Mouse (Mus musculus): ENCODE results near the gene Raf1. TPM values are rescaled to one million over a fixed set of nuclear protein-coding genes. Genes with fewer than 3 reads are reported as not detected.

The Raf1 gene
- polyA plus RNA-seq, 1 experiment from 2014 or later: 70.1 TPM

DNA sequence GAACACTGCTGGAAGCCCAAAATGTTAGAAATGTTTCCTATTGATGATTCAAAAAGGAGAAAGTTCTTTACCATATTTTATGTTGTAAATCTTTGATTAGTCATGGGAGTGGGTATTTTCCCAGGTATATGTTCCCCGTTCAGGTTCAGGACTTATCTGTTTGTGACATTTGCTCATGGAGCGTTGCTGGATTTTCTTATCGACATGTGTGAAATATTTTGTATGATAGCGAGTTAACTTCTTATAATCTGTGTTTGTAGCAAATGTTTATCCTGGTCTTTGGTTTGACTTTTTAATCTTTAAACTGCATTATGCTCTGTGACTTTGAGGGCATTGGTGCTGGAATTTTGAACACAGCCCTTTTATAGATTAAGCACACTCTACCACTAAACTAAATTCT, 12.2 kb upstream of the Raf1 start:
- Histone ChIP-seq H3K9ac (ENCODE audit: low read depth, low read length) (no peak overlapping the region), H3K9me3 (ENCODE audit: control insufficient read depth, low read length) (no peaks in the 10 kb centered on the region; the same call in 1 of the 2 replicates), H3K4me2 (no peak overlapping the region), H3K27ac (ENCODE audit: low read depth, low read length) (no peak overlapping the region), H3K36me3 (ENCODE audit: control insufficient read depth, insufficient read depth, low read length) (no peaks in the 10 kb centered on the region), H3K4me1 (replicated peaks; ENCODE audit: control insufficient read depth, insufficient read depth, low read length) (no peaks in the 10 kb centered on the region), H3K27me3 (replicated peaks; ENCODE audit: control insufficient read depth, insufficient read depth, low read length) (no peaks in the 10 kb centered on the region), H3K4me3 (ENCODE audit: low read depth, low read length) (no peak overlapping the region)
- 67% methylated on average over 4 of the region's 4 CpGs for WGBS
- DNase-seq (ENCODE audit: low spot score) (no peak), ATAC-seq (replicated peaks; ENCODE audit: low FRiP score) (no peak)

DNA sequence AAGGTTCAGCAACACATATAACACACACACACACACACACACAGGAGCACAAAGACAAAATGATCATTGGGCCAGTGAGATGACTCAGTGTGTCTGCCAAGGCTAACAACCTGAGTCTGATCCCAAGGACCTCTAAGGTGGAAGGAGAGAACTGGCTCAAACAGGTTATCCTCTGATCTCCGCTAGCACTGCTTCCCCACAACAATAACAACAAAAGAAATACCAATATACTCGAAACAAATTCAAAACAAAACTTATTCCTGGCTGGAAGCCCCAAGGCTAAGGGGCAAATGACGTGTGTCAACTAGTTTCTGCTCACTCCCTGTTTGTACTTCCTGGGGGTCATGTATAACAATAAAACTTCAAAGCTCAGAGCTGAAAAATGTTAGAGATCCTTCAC, 11.3 kb upstream of the Raf1 start:
- H3K4me3 ChIP-seq (ENCODE audit: low read depth, low read length): no peak overlapping the region
- no peak for DNase-seq (ENCODE audit: low spot score)
- H3K9ac ChIP-seq (ENCODE audit: low read depth, low read length): no peak overlapping the region
- no peaks in the 10 kb centered on the region; the same call in 1 of the 2 replicates for H3K9me3 ChIP-seq (ENCODE audit: control insufficient read depth, low read length)
- no peaks in the 10 kb centered on the region for H3K36me3 ChIP-seq (ENCODE audit: control insufficient read depth, insufficient read depth, low read length)
- WGBS: 67% methylated on average over 3 of the region's 3 CpGs
- H3K4me2 ChIP-seq: no peak overlapping the region
- no peaks in the 10 kb centered on the region for H3K4me1 ChIP-seq (replicated peaks; ENCODE audit: control insufficient read depth, insufficient read depth, low read length)
- no peaks in the 10 kb centered on the region for H3K27me3 ChIP-seq (replicated peaks; ENCODE audit: control insufficient read depth, insufficient read depth, low read length)
- ATAC-seq (replicated peaks; ENCODE audit: low FRiP score): no peak
- H3K27ac ChIP-seq (ENCODE audit: low read depth, low read length): no peak overlapping the region

DNA sequence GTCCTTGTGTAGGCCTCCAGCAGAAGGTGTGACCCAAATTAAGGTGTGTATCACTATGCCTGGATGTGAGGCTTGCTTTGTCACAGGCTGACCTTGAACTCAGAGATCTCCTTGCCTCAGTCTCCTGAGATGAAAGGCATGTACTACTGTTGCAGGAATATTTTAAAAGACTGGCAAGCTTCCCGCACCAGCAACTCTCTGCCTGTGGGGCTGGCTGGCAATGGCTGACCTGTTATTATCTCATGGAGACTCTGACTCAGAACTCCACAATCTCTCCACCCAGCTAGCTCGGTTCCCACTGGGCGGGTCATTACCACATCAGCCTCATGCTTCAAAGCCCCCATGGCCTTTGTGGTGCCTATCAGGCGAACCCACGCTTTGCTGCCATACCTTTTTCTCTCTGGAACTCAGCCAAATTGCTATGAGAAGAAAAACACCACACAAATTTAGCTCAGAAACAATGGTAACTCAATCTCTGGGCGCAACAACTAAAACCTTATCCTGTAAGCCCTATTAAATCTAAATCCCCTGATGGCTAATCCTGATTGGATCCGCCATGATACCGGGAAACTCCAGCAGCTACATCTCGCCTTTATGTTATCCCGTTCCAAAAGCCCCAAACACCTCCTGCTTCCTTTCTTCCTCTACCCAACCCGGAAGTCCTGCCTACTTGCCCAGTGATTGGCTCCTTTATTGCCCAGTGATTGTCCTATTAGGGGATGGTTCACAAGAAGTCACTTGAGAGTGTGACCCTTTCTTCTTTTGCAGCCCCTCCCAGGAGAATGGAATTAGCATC, 8.6 kb upstream of the Raf1 start:
- ATAC-seq (replicated peaks; ENCODE audit: low FRiP score): peak; percentile 80
- Histone ChIP-seq H3K9me3 (ENCODE audit: control insufficient read depth, low read length) (no peaks in the 10 kb centered on the region; the same call in 1 of the 2 replicates), H3K4me3 (ENCODE audit: low read depth, low read length) (no peak overlapping the region), H3K36me3 (ENCODE audit: control insufficient read depth, insufficient read depth, low read length) (no peaks in the 10 kb centered on the region), H3K4me1 (replicated peaks; ENCODE audit: control insufficient read depth, insufficient read depth, low read length) (no peaks in the 10 kb centered on the region), H3K27ac (ENCODE audit: low read depth, low read length) (0 out of 2 replicates have a peak overlapping the region, but pooled peaks have one; percentile 1), H3K9ac (ENCODE audit: low read depth, low read length) (no peak overlapping the region), H3K27me3 (replicated peaks; ENCODE audit: control insufficient read depth, insufficient read depth, low read length) (no peaks in the 10 kb centered on the region), H3K4me2 (peak overlapping the region; percentile 16)
- WGBS: 51% methylated on average over 11 of the region's 11 CpGs
- DNase-seq (ENCODE audit: low spot score): no peak

DNA sequence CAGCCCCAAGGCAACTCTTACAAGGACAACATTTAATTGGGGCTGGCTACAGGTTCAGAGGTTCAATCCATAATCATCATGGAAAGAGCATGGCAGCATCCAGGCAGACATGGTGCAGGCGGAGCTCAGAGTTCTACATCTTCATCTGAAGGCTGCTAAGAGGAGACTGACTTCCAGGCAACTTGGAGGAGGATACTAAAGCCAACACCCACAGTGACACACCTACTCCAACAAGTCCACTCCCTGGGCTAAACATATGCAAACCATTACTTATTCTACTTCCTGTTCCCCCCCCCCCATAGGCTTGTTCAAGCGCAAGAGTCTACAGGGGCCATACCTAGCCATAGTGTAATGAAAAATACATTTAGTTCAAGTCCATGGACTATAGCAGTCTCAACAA, 7.8 kb upstream of the Raf1 start:
- Histone ChIP-seq H3K9me3 (ENCODE audit: control insufficient read depth, low read length) (no peaks in the 10 kb centered on the region; the same call in 1 of the 2 replicates), H3K4me3 (ENCODE audit: low read depth, low read length) (no peak overlapping the region), H3K4me1 (replicated peaks; ENCODE audit: control insufficient read depth, insufficient read depth, low read length) (no peaks in the 10 kb centered on the region), H3K27ac (ENCODE audit: low read depth, low read length) (no peak overlapping the region), H3K9ac (ENCODE audit: low read depth, low read length) (no peak overlapping the region), H3K36me3 (ENCODE audit: control insufficient read depth, insufficient read depth, low read length) (no peaks in the 10 kb centered on the region), H3K4me2 (no peak overlapping the region), H3K27me3 (replicated peaks; ENCODE audit: control insufficient read depth, insufficient read depth, low read length) (no peaks in the 10 kb centered on the region)
- DNase-seq (ENCODE audit: low spot score) (no peak), ATAC-seq (replicated peaks; ENCODE audit: low FRiP score) (no peak; the same call in 1 of the 2 replicates)
- WGBS: 91% methylated on average over 2 of the region's 2 CpGs

DNA sequence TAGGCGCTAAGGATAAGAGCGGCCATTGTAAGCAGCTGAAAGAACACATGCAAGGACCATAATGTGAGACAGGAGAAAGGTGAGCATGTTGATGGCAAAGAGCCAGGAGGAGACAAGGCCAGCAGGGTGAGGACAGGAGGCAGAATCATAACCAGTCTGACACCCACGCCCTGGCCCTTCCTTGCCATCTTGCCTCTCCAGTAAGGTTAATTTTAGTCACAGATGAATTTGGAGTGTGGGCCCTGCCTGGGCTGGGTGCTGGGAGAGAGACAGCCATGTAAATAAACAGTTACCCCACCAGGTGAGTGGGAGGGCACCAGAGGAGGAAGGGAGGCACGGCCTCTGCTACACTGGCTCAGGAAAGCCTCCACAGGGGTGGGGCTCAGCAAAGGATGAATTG, 4.6 kb upstream of the Raf1 start:
- Histone ChIP-seq H3K9me3 (ENCODE audit: control insufficient read depth, low read length) (no peaks in the 10 kb centered on the region), H3K9ac (ENCODE audit: low read depth, low read length) (no peak overlapping the region), H3K27ac (ENCODE audit: low read depth, low read length) (no peak overlapping the region), H3K27me3 (replicated peaks; ENCODE audit: control insufficient read depth, insufficient read depth, low read length) (no peaks in the 10 kb centered on the region), H3K4me1 (replicated peaks; ENCODE audit: control insufficient read depth, insufficient read depth, low read length) (peaks cover 7% of the 10 kb centered on the region), H3K36me3 (ENCODE audit: control insufficient read depth, insufficient read depth, low read length) (no peaks in the 10 kb centered on the region), H3K4me2 (no peak overlapping the region), H3K4me3 (ENCODE audit: low read depth, low read length) (no peak overlapping the region)
- no peak for DNase-seq (ENCODE audit: low spot score)
- ATAC-seq (replicated peaks; ENCODE audit: low FRiP score): no peak
- 87% methylated on average over 4 of the region's 4 CpGs for WGBS

DNA sequence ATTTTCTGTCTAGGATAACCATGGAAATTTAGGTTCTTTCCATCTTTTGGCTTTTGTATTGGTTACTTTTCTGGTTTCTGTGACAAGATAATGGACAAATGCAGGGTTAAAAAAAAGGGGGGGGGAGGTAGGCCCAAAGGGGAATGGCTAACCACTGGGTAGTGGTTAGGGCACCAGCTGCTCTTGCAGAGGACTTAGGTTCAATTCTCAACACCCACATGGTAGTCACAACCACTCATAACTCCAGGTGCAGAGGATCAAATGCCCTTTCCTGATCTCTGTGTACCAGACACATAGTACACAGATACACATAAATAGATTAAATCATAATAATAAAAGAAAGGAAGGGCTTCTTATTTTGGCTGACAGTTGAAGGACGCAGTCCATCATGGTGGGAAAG, 1.6 kb upstream of the Raf1 start:
- H3K4me2 ChIP-seq: no peak overlapping the region
- no peak for DNase-seq (ENCODE audit: low spot score)
- H3K9ac ChIP-seq (ENCODE audit: low read depth, low read length): no peak overlapping the region
- no peak overlapping the region for H3K4me3 ChIP-seq (ENCODE audit: low read depth, low read length)
- WGBS: 92% methylated on average over 1 of the region's 1 CpGs
- no peak overlapping the region for H3K27ac ChIP-seq (ENCODE audit: low read depth, low read length)
- no peaks in the 10 kb centered on the region for H3K9me3 ChIP-seq (ENCODE audit: control insufficient read depth, low read length)
- H3K27me3 ChIP-seq (replicated peaks; ENCODE audit: control insufficient read depth, insufficient read depth, low read length): no peaks in the 10 kb centered on the region
- H3K4me1 ChIP-seq (replicated peaks; ENCODE audit: control insufficient read depth, insufficient read depth, low read length): peaks cover 19% of the 10 kb centered on the region
- H3K36me3 ChIP-seq (ENCODE audit: control insufficient read depth, insufficient read depth, low read length): no peaks in the 10 kb centered on the region
- no peak for ATAC-seq (replicated peaks; ENCODE audit: low FRiP score)

DNA sequence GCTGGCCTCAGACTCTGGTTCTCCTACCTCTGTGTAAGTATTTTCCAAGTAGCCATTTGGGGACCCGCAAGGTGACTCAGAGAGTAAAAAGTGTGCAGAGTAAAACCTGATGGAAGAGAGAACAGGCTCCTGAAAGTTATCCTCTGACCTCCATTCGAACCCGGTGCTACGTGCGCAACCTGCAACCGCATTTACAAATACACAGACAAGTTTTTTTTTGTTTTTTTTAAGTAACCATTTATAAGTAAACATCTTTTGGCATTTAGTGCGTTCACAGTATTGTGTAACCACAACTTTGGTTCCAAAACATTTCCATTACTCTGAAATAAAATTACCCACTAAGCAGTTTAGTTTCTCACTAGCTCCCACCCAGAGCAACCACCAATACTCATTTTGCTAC, 1.0 kb upstream of the Raf1 start:
- no peaks in the 10 kb centered on the region for H3K36me3 ChIP-seq (ENCODE audit: control insufficient read depth, insufficient read depth, low read length)
- peak overlapping the region; percentile 94; the same call in 1 of the 2 replicates for H3K9ac ChIP-seq (ENCODE audit: low read depth, low read length)
- H3K27me3 ChIP-seq (replicated peaks; ENCODE audit: control insufficient read depth, insufficient read depth, low read length): no peaks in the 10 kb centered on the region
- no peak for DNase-seq (ENCODE audit: low spot score)
- no peaks in the 10 kb centered on the region for H3K9me3 ChIP-seq (ENCODE audit: control insufficient read depth, low read length)
- ATAC-seq (replicated peaks; ENCODE audit: low FRiP score): no peak
- 91% methylated on average over 7 of the region's 7 CpGs for WGBS
- H3K27ac ChIP-seq (ENCODE audit: low read depth, low read length): peak overlapping the region; percentile 97; the same call in 1 of the 2 replicates
- peak overlapping the region; percentile 90 for H3K4me2 ChIP-seq
- H3K4me1 ChIP-seq (replicated peaks; ENCODE audit: control insufficient read depth, insufficient read depth, low read length): peaks cover 19% of the 10 kb centered on the region
- peak overlapping the region; percentile 75; the same call in 1 of the 2 replicates for H3K4me3 ChIP-seq (ENCODE audit: low read depth, low read length)

DNA sequence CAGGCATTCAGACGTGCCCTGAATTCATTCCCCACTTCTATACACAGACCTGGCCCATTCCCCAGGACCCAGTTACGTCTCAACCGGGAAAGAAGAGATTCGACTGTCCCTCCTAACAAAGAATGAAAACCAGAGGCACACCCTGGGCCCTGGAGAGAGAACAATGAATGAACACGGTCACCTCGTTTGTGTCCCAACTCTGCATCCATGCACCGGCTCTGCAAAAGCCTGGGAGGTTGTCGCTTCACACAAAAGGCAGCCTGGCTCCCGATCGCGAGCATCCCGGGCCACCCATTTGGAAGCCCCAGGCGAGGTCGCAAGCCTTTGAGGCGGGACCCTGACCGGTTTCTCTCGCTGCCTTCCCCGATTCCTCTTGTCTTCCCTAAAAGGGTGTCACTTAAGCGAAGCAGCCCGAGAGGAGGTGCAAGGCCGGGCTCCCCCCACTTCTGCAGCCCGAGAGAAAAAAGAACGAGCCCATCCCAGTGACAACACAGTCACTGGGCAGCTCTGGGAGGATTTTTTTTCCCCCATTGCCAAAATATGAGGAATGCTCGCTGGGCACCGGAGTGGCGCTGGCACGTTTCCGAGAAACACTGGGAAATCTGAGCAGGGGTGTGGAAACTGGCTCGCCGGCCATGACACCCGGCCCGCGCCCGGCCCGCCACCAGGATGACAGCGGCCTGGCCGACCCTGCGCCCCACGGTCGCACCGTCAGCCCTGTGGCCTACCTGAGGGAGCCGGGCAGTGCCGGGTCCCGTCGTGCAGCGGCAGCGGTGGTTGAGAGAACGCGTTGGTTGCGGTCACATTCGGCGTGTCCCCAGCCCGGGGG, 713 bp downstream of the Raf1 start:
- under 1% methylated on average over 53 of the region's 53 CpGs for WGBS
- peak; percentile 49 for ATAC-seq (replicated peaks; ENCODE audit: low FRiP score)
- no peaks in the 10 kb centered on the region for H3K27me3 ChIP-seq (replicated peaks; ENCODE audit: control insufficient read depth, insufficient read depth, low read length)
- peak overlapping the region; percentile 90 for H3K4me2 ChIP-seq
- H3K36me3 ChIP-seq (ENCODE audit: control insufficient read depth, insufficient read depth, low read length): no peaks in the 10 kb centered on the region
- H3K4me3 ChIP-seq (ENCODE audit: low read depth, low read length): peak overlapping the region; percentile 75
- peak overlapping the region; percentile 97 for H3K27ac ChIP-seq (ENCODE audit: low read depth, low read length)
- peak; percentile 69 for DNase-seq (ENCODE audit: low spot score)
- peaks cover 24% of the 10 kb centered on the region for H3K4me1 ChIP-seq (replicated peaks; ENCODE audit: control insufficient read depth, insufficient read depth, low read length)
- no peaks in the 10 kb centered on the region for H3K9me3 ChIP-seq (ENCODE audit: control insufficient read depth, low read length)
- peak overlapping the region; percentile 94 for H3K9ac ChIP-seq (ENCODE audit: low read depth, low read length)

Data from liver, embryonic 11.5 days (tissue).